Mouse (Mus musculus): ENCODE measurements at regions not wholly inside any gene's neighbourhood (a gene's known extent, or its start where the extent isn't known, plus 50 kb on each side); places are given as distances from the start of the nearest gene placed in this dataset.

- in situ Hi-C loops (cut with MboI, MseI), result no loop called here
Measured at GRCm38 (mm10) chr12:110063013-110063412, 215.9 kb upstream of the Dio3 start.

- in situ Hi-C loops (cut with MboI, MseI), result loop anchor here in 1 of 2 experiments (5.0 kb wide), 1 partner anchor 51 kb away; no protein-coding TSS in a partner anchor
Measured at GRCm38 (mm10) chr12:110066361-110066885, 212.4 kb upstream of the Dio3 start.

- in situ Hi-C loops (cut with MboI, MseI), result no loop called here
Measured at GRCm38 (mm10) chr12:110070506-110070905, 208.4 kb upstream of the Dio3 start.

GRCm38 (mm10) chr12:110071823-110072222, 207.0 kb upstream of the Dio3 start:
- in situ Hi-C loops (cut with MboI, MseI), result no loop called here

GRCm38 (mm10) chr12:110074921-110075320, 203.9 kb upstream of the Dio3 start:
- in situ Hi-C loops (cut with MboI, MseI), result no loop called here

DNA sequence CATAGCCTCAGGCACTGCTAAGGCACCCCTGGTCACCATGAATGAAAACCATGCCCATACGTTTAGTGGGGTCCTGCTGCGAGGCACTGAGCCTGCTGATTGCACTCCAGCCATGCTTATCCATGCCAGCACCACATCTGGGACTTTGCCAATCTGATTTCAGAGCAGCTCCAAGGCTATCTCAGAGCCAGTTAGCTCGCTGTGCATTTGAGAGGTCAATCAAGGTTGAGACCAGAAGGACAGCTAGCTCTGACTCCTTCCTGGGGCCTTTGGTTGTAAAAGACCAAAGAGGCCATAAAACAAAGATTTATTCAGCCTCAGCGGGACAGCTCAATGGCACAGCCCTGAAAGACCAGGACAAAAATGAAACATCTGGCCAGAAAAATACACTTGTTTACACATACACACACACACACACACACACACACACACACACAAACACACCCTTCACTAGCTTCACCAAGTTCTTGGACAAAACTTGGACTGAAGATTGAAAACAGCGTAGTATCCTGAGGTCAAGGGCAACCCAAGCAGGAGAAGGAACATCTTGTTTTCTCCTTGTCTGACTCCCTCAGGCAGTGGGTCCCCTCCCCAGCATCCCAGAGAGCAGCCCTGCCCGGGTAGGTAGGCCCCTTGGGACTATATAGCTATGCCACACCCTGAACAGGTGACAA, 201.5 kb upstream of the Dio3 start:
- in situ Hi-C loops (cut with MboI, MseI), result no loop called here

DNA sequence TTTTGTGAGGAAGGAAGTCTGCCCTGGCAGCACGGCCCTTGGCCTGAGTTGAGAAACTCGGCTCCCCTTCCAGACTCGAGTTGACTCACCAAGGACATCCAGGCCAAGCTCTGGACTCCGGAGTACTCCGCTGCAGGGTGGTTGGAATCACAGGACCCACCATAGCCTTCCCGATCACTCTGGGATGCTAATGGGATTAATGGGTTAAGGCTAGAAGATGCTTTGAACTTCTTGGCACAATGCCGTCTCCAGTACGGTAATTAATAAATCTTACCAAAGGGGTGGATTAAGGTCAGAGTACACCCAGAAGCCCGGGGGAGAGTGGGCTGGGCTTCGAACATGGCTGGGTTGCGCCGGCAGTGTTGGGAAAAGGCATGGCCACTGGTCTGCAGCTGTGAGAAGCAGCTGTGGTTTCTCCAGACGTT, 200.8 kb upstream of the Dio3 start:
- in situ Hi-C loops (cut with MboI, MseI), result no loop called here

DNA sequence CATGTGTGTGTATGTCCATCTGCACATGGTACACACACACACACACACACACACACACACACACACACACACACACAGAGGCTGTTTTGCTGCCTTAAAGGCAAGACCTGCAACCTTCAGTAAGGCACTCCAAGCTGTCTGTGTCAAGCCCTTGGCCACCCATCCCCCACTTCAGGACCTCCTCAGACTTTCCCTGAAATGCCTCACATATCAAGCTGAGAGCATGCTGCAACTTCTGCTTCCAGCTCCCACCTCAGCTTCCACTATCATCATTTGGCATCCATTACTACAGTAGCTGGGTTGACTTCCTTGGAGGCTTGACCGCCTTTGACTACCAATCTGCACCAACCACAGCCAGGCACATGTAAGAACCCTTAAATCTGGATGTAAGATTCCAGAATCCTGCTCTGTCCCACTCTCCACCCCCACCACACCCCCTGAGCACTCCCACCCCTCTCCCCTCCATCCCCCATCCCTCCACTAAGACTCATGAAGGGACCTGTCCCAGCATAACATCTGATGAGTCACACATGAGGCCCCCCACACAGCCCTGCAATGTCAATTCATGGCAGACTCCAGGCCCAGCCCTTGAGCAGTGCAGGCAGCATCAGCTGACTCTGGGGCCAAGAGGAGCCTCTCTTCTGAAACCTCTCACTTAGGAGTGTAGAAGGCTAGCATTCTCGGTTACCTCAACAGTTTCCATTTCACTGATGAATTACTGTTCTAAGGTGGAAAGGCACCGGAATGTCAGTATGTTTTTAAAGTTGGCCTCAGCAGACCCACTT, 196.8 kb upstream of the Dio3 start:
- in situ Hi-C loops (cut with MboI, MseI), result no loop called here

- in situ Hi-C loops (cut with MboI, MseI), result no loop called here
Measured at GRCm38 (mm10) chr12:110082921-110083320, 195.9 kb upstream of the Dio3 start.

GRCm38 (mm10) chr12:110083471-110083870, 195.4 kb upstream of the Dio3 start:
- in situ Hi-C loops (cut with MboI, MseI), result no loop called here

DNA sequence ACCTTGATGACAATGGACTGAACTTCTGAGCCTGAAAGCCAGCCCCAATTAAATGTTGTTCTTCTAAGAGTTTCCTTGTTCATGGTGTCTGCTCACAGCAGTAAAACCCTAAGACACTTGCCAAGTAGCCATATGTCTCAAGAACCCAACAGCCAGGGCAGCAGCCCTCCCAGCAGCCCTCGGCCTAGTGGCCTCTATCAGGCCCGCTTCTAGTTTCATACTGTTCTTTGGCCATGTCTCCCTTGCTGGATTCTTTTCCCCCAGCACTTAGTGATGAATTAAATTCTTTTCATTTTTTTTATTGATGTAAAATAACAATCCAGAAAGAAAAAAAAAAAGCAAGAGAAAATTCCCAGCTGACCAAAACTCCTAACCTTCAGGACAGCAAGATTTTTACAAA, 191.9 kb upstream of the Dio3 start:
- in situ Hi-C loops (cut with MboI, MseI), result no loop called here

- in situ Hi-C loops (cut with MboI, MseI), result no loop called here
Measured at GRCm38 (mm10) chr12:110087812-110088211, 191.1 kb upstream of the Dio3 start.

GRCm38 (mm10) chr12:110102186-110102585, 176.7 kb upstream of the Dio3 start:
- in situ Hi-C loops (cut with MboI, MseI), result no loop called here

GRCm38 (mm10) chr12:110112051-110112722, 166.7 kb upstream of the Dio3 start:
- in situ Hi-C loops (cut with MboI, MseI), result no loop called here

- in situ Hi-C loops (cut with MboI, MseI), result no loop called here
Measured at GRCm38 (mm10) chr12:110112723-110113105, 166.2 kb upstream of the Dio3 start.

- in situ Hi-C loops (cut with MboI, MseI), result loop anchor here in 1 of 2 experiments (10.0 kb wide), 1 partner anchor 765 kb away; no protein-coding TSS in a partner anchor
Measured at GRCm38 (mm10) chr12:110120141-110120540, 158.7 kb upstream of the Dio3 start.

- in situ Hi-C loops (cut with MboI, MseI), result loop anchor here in 1 of 2 experiments (10.0 kb wide), 1 partner anchor 768 kb away; no protein-coding TSS in a partner anchor
Measured at GRCm38 (mm10) chr12:110122976-110123375, 155.9 kb upstream of the Dio3 start.

DNA sequence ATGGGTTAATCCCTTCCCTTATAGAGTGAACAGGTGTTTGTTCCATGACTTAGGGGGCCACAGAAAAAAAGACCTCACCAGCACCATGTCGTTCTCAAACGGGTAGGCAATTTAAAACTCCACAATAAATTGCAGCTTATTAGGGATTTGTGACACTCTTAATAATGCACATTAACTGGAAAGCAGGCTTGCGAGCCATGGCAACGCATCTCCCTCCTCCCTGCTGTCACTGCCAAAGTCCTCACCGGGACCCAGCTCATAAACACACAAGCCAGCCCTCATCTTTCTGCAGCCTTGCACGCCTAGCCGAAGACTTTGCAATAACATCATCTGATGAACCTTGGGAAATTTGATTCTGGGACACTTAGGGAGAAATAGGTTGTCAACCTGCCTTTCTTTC, 152.3 kb upstream of the Dio3 start:
- in situ Hi-C loops (cut with MboI, MseI), result loop anchor here in 1 of 2 experiments (10.0 kb wide), 1 partner anchor 772 kb away; no protein-coding TSS in a partner anchor

GRCm38 (mm10) chr12:110145379-110145778, 133.5 kb upstream of the Dio3 start:
- in situ Hi-C loops (cut with MboI, MseI), result no loop called here

- in situ Hi-C loops (cut with MboI, MseI), result no loop called here
Measured at GRCm38 (mm10) chr12:110154225-110154962, 124.5 kb upstream of the Dio3 start.

DNA sequence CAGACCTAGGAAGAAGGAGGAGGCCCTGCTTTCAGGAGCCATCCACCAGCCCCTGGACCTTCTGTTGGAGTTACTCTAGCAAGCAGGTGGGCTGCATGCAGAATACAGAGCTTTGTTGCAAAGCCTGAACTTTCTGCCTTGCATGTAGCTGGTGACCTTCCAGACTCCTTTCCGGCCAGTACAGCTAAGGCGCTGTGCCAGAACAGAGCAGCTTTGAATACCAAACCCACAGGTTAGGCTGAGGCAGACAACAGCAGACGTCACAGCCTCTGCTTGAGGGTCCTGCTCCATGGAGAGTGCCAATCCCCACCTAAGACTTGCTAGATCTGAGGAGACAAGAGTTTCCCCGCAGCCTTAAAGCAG, 123.9 kb upstream of the Dio3 start:
- in situ Hi-C loops (cut with MboI, MseI), result no loop called here

All from T-helper 17 cell (primary cell).